Mouse (Mus musculus): ENCODE data around the gene Ralgps2. TPM values are rescaled to one million over a fixed set of nuclear protein-coding genes. Genes with fewer than 3 reads are reported as not detected.
A peak's percentile ranks its signal among the peaks of the same experiment; 100 is the strongest.

Ralgps2 gene
- total RNA-seq, 1 experiment from 2014 or later: 43.3 TPM

- no peak for ATAC-seq (replicated peaks in 1 of 2; ENCODE audit: insufficient read depth in 1 of 2, low FRiP score in 2 of 2, low TSS enrichment in 1 of 2, low read depth in 1 of 2, poor library complexity in 2 of 2, severe bottlenecking in 2 of 2)
Observed at GRCm38 (mm10) chr1:156961481-156962265, 22.2 kb upstream of the Ralgps2 start.

- ATAC-seq (replicated peaks in 1 of 2; ENCODE audit: insufficient read depth in 1 of 2, low FRiP score in 2 of 2, low TSS enrichment in 1 of 2, low read depth in 1 of 2, poor library complexity in 2 of 2, severe bottlenecking in 2 of 2): no peak
Observed at GRCm38 (mm10) chr1:156959004-156959403, 19.6 kb upstream of the Ralgps2 start.

- ATAC-seq (replicated peaks in 1 of 2; ENCODE audit: insufficient read depth in 1 of 2, low FRiP score in 2 of 2, low TSS enrichment in 1 of 2, low read depth in 1 of 2, poor library complexity in 2 of 2, severe bottlenecking in 2 of 2): no peak
Observed at GRCm38 (mm10) chr1:156957360-156957759, 17.9 kb upstream of the Ralgps2 start.

- peak; percentile 32 to 42; a peak in 3 of 4 replicates for ATAC-seq (replicated peaks in 1 of 2; ENCODE audit: insufficient read depth in 1 of 2, low FRiP score in 2 of 2, low TSS enrichment in 1 of 2, low read depth in 1 of 2, poor library complexity in 2 of 2, severe bottlenecking in 2 of 2)
Observed at GRCm38 (mm10) chr1:156955926-156956760, 16.7 kb upstream of the Ralgps2 start.

- no peak for ATAC-seq (replicated peaks in 1 of 2; ENCODE audit: insufficient read depth in 1 of 2, low FRiP score in 2 of 2, low TSS enrichment in 1 of 2, low read depth in 1 of 2, poor library complexity in 2 of 2, severe bottlenecking in 2 of 2)
Observed at GRCm38 (mm10) chr1:156954216-156954615, 14.8 kb upstream of the Ralgps2 start.

- no peak for ATAC-seq (replicated peaks in 1 of 2; ENCODE audit: insufficient read depth in 1 of 2, low FRiP score in 2 of 2, low TSS enrichment in 1 of 2, low read depth in 1 of 2, poor library complexity in 2 of 2, severe bottlenecking in 2 of 2)
Observed at GRCm38 (mm10) chr1:156950354-156950753, 10.9 kb upstream of the Ralgps2 start.

GRCm38 (mm10) chr1:156940584-156940983, 1.2 kb upstream of the Ralgps2 start:
- no peak for ATAC-seq (replicated peaks in 1 of 2; ENCODE audit: insufficient read depth in 1 of 2, low FRiP score in 2 of 2, low TSS enrichment in 1 of 2, low read depth in 1 of 2, poor library complexity in 2 of 2, severe bottlenecking in 2 of 2)

GRCm38 (mm10) chr1:156940142-156940522, 706 bp upstream of the Ralgps2 start:
- peak; percentile 55 to 58 for ATAC-seq (replicated peaks in 1 of 2; ENCODE audit: insufficient read depth in 1 of 2, low FRiP score in 2 of 2, low TSS enrichment in 1 of 2, low read depth in 1 of 2, poor library complexity in 2 of 2, severe bottlenecking in 2 of 2)

GRCm38 (mm10) chr1:156938705-156939242, 652 bp downstream of the Ralgps2 start:
- peak; percentile 91 to 95 for ATAC-seq (replicated peaks in 1 of 2; ENCODE audit: insufficient read depth in 1 of 2, low FRiP score in 2 of 2, low TSS enrichment in 1 of 2, low read depth in 1 of 2, poor library complexity in 2 of 2, severe bottlenecking in 2 of 2)

GRCm38 (mm10) chr1:156937436-156937835, 2.0 kb downstream of the Ralgps2 start:
- ATAC-seq (replicated peaks in 1 of 2; ENCODE audit: insufficient read depth in 1 of 2, low FRiP score in 2 of 2, low TSS enrichment in 1 of 2, low read depth in 1 of 2, poor library complexity in 2 of 2, severe bottlenecking in 2 of 2): no peak

- no peak for ATAC-seq (replicated peaks in 1 of 2; ENCODE audit: insufficient read depth in 1 of 2, low FRiP score in 2 of 2, low TSS enrichment in 1 of 2, low read depth in 1 of 2, poor library complexity in 2 of 2, severe bottlenecking in 2 of 2)
Observed at GRCm38 (mm10) chr1:156933712-156934111, 5.7 kb downstream of the Ralgps2 start.

- ATAC-seq (replicated peaks in 1 of 2; ENCODE audit: insufficient read depth in 1 of 2, low FRiP score in 2 of 2, low TSS enrichment in 1 of 2, low read depth in 1 of 2, poor library complexity in 2 of 2, severe bottlenecking in 2 of 2): no peak
Observed at GRCm38 (mm10) chr1:156932036-156932774, 7.2 kb downstream of the Ralgps2 start.

- ATAC-seq (replicated peaks in 1 of 2; ENCODE audit: insufficient read depth in 1 of 2, low FRiP score in 2 of 2, low TSS enrichment in 1 of 2, low read depth in 1 of 2, poor library complexity in 2 of 2, severe bottlenecking in 2 of 2): peak in 1 of 2 experiments; percentile 38; a peak in 1 of 4 replicates
Observed at GRCm38 (mm10) chr1:156931106-156931870, 8.1 kb downstream of the Ralgps2 start.

GRCm38 (mm10) chr1:156930263-156930662, 9.2 kb downstream of the Ralgps2 start:
- ATAC-seq (replicated peaks in 1 of 2; ENCODE audit: insufficient read depth in 1 of 2, low FRiP score in 2 of 2, low TSS enrichment in 1 of 2, low read depth in 1 of 2, poor library complexity in 2 of 2, severe bottlenecking in 2 of 2): no peak

- no peak for ATAC-seq (replicated peaks in 1 of 2; ENCODE audit: insufficient read depth in 1 of 2, low FRiP score in 2 of 2, low TSS enrichment in 1 of 2, low read depth in 1 of 2, poor library complexity in 2 of 2, severe bottlenecking in 2 of 2)
Observed at GRCm38 (mm10) chr1:156928255-156928654, 11.2 kb downstream of the Ralgps2 start.

GRCm38 (mm10) chr1:156923511-156923910, 15.9 kb downstream of the Ralgps2 start:
- ATAC-seq (replicated peaks in 1 of 2; ENCODE audit: insufficient read depth in 1 of 2, low FRiP score in 2 of 2, low TSS enrichment in 1 of 2, low read depth in 1 of 2, poor library complexity in 2 of 2, severe bottlenecking in 2 of 2): no peak

- no peak for ATAC-seq (replicated peaks in 1 of 2; ENCODE audit: insufficient read depth in 1 of 2, low FRiP score in 2 of 2, low TSS enrichment in 1 of 2, low read depth in 1 of 2, poor library complexity in 2 of 2, severe bottlenecking in 2 of 2)
Observed at GRCm38 (mm10) chr1:156922921-156923320, 16.5 kb downstream of the Ralgps2 start.
